Mouse (Mus musculus) central nervous system, embryonic 14 days (tissue): ENCODE measurements around the gene Epdr1. TPM values are rescaled to one million over a fixed set of nuclear protein-coding genes. Genes with fewer than 3 reads are reported as not detected.

Source experiments
- polyA plus RNA-seq: library from polyadenylated mRNA; depleted of rRNA; stranded (reverse); fragments of >200 nt; gene quantifications from 2 replicates; pipeline ENCODE4 v1.2.3, GENCODE M21; 2012; rRNA removed

Gene Epdr1
- polyA plus RNA-seq = 17.6 and 18.9 TPM in 2 replicates

DNA sequence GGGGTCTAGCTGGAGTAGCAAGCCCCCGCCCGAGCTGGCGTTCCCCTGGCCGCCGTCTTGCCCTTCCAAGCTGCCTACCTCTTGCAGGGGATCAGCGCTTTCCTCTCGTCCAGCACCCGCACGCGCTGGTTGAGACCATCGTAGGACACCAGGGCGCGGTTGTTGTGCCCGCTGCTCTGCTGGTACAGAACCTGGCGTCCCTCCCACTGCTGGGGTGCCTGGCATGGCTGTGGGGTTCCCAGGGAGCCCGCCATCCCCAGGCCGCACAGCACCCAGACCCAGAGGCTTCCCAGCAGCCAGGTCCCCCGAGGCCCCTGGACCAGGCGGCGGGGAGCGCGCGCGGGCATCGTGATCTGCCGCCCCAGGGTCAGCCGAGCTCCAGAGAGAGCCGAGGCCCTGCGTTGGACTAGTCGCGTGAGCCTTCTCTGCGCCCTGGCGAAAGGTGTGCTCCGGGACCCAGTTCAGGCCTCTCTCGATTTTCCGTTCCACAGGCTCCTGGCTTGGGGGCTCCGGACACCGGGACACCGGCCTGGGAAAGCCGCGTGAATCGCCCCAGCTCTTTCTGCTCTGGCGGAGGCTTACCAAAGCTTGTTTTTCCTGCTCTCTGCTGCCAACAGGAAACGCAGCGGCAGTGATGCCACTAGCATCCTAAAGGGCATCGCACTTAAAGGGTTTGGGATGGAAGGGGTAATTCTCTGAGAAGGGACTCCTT lies at the start of gene Epdr1:
TSS of gene Epdr1 (minus strand) at position 712 of the 712 bp plus-strand sequence.

DNA sequence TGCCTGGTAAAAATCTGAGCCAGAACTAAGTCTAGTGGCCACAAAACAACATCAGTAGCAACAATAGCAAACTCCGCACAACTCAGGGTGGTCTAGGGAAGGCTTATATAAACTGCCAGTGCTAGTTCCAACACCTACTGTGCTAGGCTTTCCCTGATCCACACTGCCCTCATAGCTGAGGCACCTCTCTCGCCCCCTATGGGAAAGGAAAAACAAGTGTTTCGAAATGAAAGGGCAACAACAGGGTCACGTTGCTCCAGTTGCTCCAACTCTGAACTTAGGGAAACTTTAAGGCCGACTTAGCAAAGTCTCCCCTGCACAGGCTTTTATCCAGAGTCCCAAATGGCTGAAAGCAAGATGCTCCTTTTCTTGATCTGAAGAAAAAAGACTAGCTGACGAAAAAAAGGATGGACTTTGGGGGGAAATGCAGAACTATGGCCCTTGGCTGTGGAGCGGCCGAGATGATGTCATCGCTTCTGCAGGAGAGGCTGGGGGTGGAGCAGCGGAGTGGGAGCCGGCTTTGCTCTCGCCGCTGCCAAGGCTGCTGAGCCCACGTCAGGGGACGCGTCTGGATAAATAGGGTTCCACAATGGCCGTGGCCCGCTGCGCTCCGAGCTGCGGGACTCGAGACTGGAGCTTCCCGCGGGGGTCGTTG lies 3.0 kb upstream of the Epdr1 start, which contains the start of gene Sfrp4:
TSS of gene Sfrp4 (plus strand) at position 532 of the 655 bp plus-strand sequence.

Other genes with a start within 250 kb of the Epdr1 start
- 106 and 111 TPM in 2 replicates for gene Stard3nl, start 224.1 kb downstream of the Epdr1 start, polyA plus RNA-seq
- gene Sfrp4, start 3.2 kb upstream of the Epdr1 start, polyA plus RNA-seq = 3.6 and 3.9 TPM in 2 replicates
- 0.08 and 0.10 TPM in 2 replicates for gene Nme8, start 77.9 kb upstream of the Epdr1 start, polyA plus RNA-seq
- gene Gpr141, start 204.3 kb upstream of the Epdr1 start, polyA plus RNA-seq = 0.11 and 0.13 TPM in 2 replicates